ENCODE assay signal across 8 mouse cellular contexts in genomic region chr16:23898840-23899239, GRCm38 (mm10). TPM values are rescaled to one million over a fixed set of nuclear protein-coding genes. Genes with fewer than 3 reads are reported as not detected.
DNase-seq lines count a peak whose midpoint lies in the region; ATAC-seq and TF ChIP-seq lines count a peak whose summit lies in the region.

No protein-coding gene starts in this region.

- no peak for TF ChIP-seq POLR2A in cortical plate, adult 2 months (IDR thresholded peaks at IDR 0.05; ENCODE audit: extremely low read depth, insufficient read depth, low read length)

- DNase-seq in ZHBTc4 (ENCODE audit: low read depth, low spot score): peak; percentile 92
- DNase-seq in gastrocnemius, postnatal 25 days: peak; percentile 16
- DNase-seq in intestine, embryonic 14.5 days (ENCODE audit: low spot score): peak; percentile 90
- peak; percentile 88 to 90 for DNase-seq in left cerebral cortex, postnatal 14 days (ENCODE audit: low spot score in 2 of 2)
- peak; percentile 83 for DNase-seq in mesoderm, embryonic 11.5 days (ENCODE audit: low read depth, low spot score)
- peak; percentile 79 for DNase-seq in right cerebral cortex, postnatal 25 days
- peak; percentile 52 to 74 for DNase-seq in urinary bladder, postnatal 36 days (ENCODE audit: low spot score in 2 of 2)

- no peaks in the 10 kb centered on the region for H3K9me3 ChIP-seq in intestine, embryonic 14.5 days (ENCODE audit: control insufficient read depth, low read length)

- intact Hi-C loops in left cerebral cortex, postnatal 14 days (cut with DNase I): loop anchor here (1.0 to 10.0 kb wide), 4 partner anchors 54 to 446 kb away; no protein-coding TSS in a partner anchor

- TF ChIP-seq CTCF in cortical plate, adult 2 months (IDR thresholded peaks at IDR 0.05; ENCODE audit: extremely low read depth, insufficient read depth, low read length): peak; percentile 71

- H3K27me3 ChIP-seq in intestine, embryonic 14.5 days (replicated peaks; ENCODE audit: control insufficient read depth, insufficient read depth, low read length): no peaks in the 10 kb centered on the region

- H3K4me2 ChIP-seq in intestine, embryonic 14.5 days (ENCODE audit: low read length): peak overlapping the region; percentile 49

- H3K4me3 ChIP-seq in cortical plate, adult 2 months (ENCODE audit: insufficient read depth, low read length): 0 out of 2 replicates have a peak overlapping the region, but pooled peaks have one; percentile 11
- H3K4me3 ChIP-seq in intestine, embryonic 14.5 days (ENCODE audit: low read depth, low read length): no peak overlapping the region; the same call in 1 of the 2 replicates

- no peaks in the 10 kb centered on the region; the same call in 1 of the 2 replicates for H3K4me1 ChIP-seq in cortical plate, adult 2 months (ENCODE audit: control insufficient read depth, insufficient read depth, low read length)
- peaks cover 5% of the 10 kb centered on the region; the same call in 1 of the 2 replicates for H3K4me1 ChIP-seq in intestine, embryonic 14.5 days (replicated peaks; ENCODE audit: control insufficient read depth, insufficient read depth, low read length)

- WGBS in intestine, embryonic 14.5 days: 8% methylated on average over 12 of the region's 12 CpGs

- no peak overlapping the region for H3K9ac ChIP-seq in intestine, embryonic 14.5 days (ENCODE audit: low read length)

- peak; percentile 62; the same call in 1 of the 2 replicates for ATAC-seq in intestine, embryonic 14.5 days (replicated peaks; ENCODE audit: low FRiP score, low TSS enrichment, low read depth)

- no peaks in the 10 kb centered on the region for H3K36me3 ChIP-seq in intestine, embryonic 14.5 days (ENCODE audit: control insufficient read depth, insufficient read depth, low read length)

- H3K27ac ChIP-seq in cortical plate, adult 2 months (ENCODE audit: insufficient read depth, low read length): no peak overlapping the region
- no peak overlapping the region for H3K27ac ChIP-seq in intestine, embryonic 14.5 days (ENCODE audit: low read depth)

RNA-seq across cellular contexts. Expression of gene Sst, which starts 8.1 kb away (rescaled TPM):
- polyA plus RNA-seq in cortical plate, adult 2 months (2012; rRNA removed): 646 and 669 TPM in 2 replicates
- not detected for total RNA-seq in gastrocnemius, postnatal 25 days (2021)
- polyA plus RNA-seq in intestine, embryonic 14.5 days (2014; fragmentation: Nextera tagmentation; extraction: Ambion mirVana): 6.4 TPM in 1 of 2 replicates, not detected in the other
- total RNA-seq in left cerebral cortex, postnatal 14 days (2021): 100 to 1,000 TPM; 353 to 455 TPM

RNA-seq across cellular contexts. Expression of gene Rtp2, which starts 33.4 kb away (rescaled TPM):
- 0.04 TPM in 2 replicates for polyA plus RNA-seq in cortical plate, adult 2 months (2012; rRNA removed)
- total RNA-seq in gastrocnemius, postnatal 25 days (2021): not detected
- not detected in 2 replicates for polyA plus RNA-seq in intestine, embryonic 14.5 days (2014; fragmentation: Nextera tagmentation; extraction: Ambion mirVana)
- under 1 TPM; 0.18 to 0.30 TPM for total RNA-seq in left cerebral cortex, postnatal 14 days (2021)

Comparison
In these comparisons a context has a peak if more than half of its experiments do, and no peak if none do; other contexts are left out.
1. DNase-seq: peak in every context shown above with its lines; median percentile 92 in ZHBTc4; 90 in intestine, embryonic 14.5 days; 89 in left cerebral cortex, postnatal 14 days; 83 in mesoderm, embryonic 11.5 days; 79 in right cerebral cortex, postnatal 25 days; 63 in urinary bladder, postnatal 36 days; 16 in gastrocnemius, postnatal 25 days.
2. RNA of gene Sst, which starts 8.1 kb away (total RNA-seq): 353 to 455 TPM in left cerebral cortex, postnatal 14 days; not detected in gastrocnemius, postnatal 25 days; every median in the first group is over 100 times any median in the second.